Mouse (Mus musculus) olfactory bulb, adult 2 months (tissue): ENCODE measurements around the gene H2al1d. TPM values are rescaled to one million over a fixed set of nuclear protein-coding genes. Genes with fewer than 3 reads are reported as not detected.
"Not testable (repeated sequence)": the region's sequence is repeated elsewhere in the genome, so short reads cannot be mapped to it uniquely, and the experiment has no call there.

Experiments used
- H3K27ac ChIP-seq: fragments of 200-500 bp; 2 replicates; pipeline ENCODE4 v1.5.1; 2012; ENCODE audit warnings: low read depth, low read length; ENCODE audit not compliant: insufficient read depth
- H3K4me1 ChIP-seq: fragments of 200-500 bp; 2 replicates; pipeline ENCODE4 v1.6.1; 2012; ENCODE audit warnings: low read length; ENCODE audit not compliant: control insufficient read depth, insufficient read depth
- H3K4me3 ChIP-seq: fragments of 200-500 bp; 2 replicates; pipeline ENCODE4 v1.5.1; 2012; ENCODE audit warnings: mild to moderate bottlenecking, low read depth, low read length, moderate library complexity; ENCODE audit not compliant: insufficient read depth
- CTCF ChIP-seq: fragments of 200-500 bp; IDR thresholded peaks from 2 replicates; pipeline ENCODE4 v1.5.1; 2012; ENCODE audit warnings: low read depth, mild to moderate bottlenecking, low read length, moderate library complexity; ENCODE audit not compliant: insufficient read depth
- POLR2A ChIP-seq: fragments of 200-500 bp; IDR thresholded peaks from 2 replicates; pipeline ENCODE4 v1.6.1; 2012; ENCODE audit warnings: mild to moderate bottlenecking, low read depth, low read length, moderate library complexity; ENCODE audit not compliant: insufficient read depth
- WGBS: fragments of 180-500 bp; shearing (Covaris S2); methylation state at CpG from one replicate; pipeline ENCODE4 v1.1.7; 2018; 5-methylcytosine and 5-hydroxymethylcytosine counted together
- polyA plus RNA-seq: library from polyadenylated mRNA; stranded (reverse); fragments of >200 nt; gene quantifications from 2 replicates; pipeline ENCODE4 v1.2.4, GENCODE M21; 2012; ENCODE audit warnings: low replicate concordance; ENCODE audit not compliant: missing spikeins, insufficient read depth, insufficient read length

Gene H2al1d
- polyA plus RNA-seq, 1 experiment: not detected

GRCm38 (mm10) chrX:11314858-11315257, 6.2 kb downstream of the H2al1d start, which contains the start of gene H2al1f:
Gene H2al1f, plus strand, starts transcription at chrX:11315158.
- not testable (repeated sequence) for H3K4me1 ChIP-seq, H3K27ac ChIP-seq, H3K4me3 ChIP-seq
- WGBS: no CpG with 5 or more reads among the region's 6 CpGs

DNA sequence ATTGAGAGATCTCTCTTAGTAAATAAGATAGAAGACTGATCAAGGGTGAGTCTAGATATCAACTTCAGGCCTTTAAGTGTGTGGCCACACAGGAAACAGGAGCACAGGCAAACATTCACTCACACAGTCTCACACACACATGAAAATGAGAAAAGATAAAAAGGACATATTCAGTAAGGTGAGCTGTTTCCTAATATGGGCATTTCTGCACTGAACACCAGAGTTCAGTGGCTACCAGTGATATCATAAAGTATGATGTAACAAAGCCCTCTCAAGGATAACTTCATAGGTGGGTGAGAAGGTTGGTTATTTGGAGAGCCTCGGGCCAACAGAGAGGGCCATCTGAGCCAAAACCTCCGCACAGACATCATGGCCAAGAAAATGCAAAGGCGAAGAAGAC, 9.3 kb downstream of the H2al1d start, which contains the start of gene H2al1g:
TSS of gene H2al1g (plus strand) at position 301 of the 400 bp plus-strand sequence.
- H3K4me1 ChIP-seq, H3K27ac ChIP-seq, H3K4me3 ChIP-seq: not testable (repeated sequence)
- WGBS: no CpG with 5 or more reads among the region's 3 CpGs

DNA sequence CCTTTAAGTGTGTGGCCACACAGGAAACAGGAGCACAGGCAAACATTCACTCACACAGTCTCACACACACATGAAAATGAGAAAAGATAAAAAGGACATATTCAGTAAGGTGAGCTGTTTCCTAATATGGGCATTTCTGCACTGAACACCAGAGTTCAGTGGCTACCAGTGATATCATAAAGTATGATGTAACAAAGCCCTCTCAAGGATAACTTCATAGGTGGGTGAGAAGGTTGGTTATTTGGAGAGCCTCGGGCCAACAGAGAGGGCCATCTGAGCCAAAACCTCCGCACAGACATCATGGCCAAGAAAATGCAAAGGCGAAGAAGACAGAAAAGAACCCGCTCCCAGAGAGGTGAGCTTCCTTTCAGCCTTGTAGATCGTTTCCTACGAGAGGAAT, 12.6 kb downstream of the H2al1d start, which contains the start of gene H2al1h:
TSS of gene H2al1h (plus strand) at position 301 of the 400 bp plus-strand sequence.
- WGBS: no CpG with 5 or more reads among the region's 6 CpGs
- H3K4me3 ChIP-seq, H3K4me1 ChIP-seq, H3K27ac ChIP-seq: not testable (repeated sequence)

GRCm38 (mm10) chrX:11324359-11324758, 15.7 kb downstream of the H2al1d start, which contains the start of gene H2al1i:
Gene H2al1i, plus strand, starts transcription at chrX:11324659.
- H3K27ac ChIP-seq, H3K4me1 ChIP-seq, H3K4me3 ChIP-seq: not testable (repeated sequence)
- WGBS: 92% methylated on average over 2 of the region's 5 CpGs

- H3K4me1 ChIP-seq, H3K27ac ChIP-seq, H3K4me3 ChIP-seq: not testable (repeated sequence)
- 88% methylated on average over 2 of the region's 2 CpGs for WGBS
Measured at GRCm38 (mm10) chrX:11327522-11327921, 18.9 kb downstream of the H2al1d start, which contains the start of gene H2al1j. Gene H2al1j, plus strand, starts transcription at chrX:11327822.

DNA sequence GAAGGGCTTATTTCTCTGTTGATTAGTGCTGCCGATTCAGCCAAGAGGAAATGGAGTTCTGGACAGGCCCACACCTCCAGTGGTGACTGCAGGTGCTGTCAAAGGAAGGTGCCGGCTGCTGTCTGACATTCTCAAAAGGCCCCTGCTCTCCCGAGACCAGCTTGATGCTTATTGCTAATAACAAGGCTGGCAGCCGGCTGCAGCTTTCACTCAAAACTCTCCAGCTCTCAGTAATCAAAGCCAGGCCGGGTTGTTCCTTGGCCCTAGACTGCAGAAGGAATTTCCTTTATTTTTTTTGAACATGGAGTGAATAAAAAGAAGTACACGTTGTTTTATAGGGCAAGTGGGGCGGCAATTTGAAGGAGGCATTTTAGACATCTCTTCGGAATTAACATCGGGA, 37.1 kb downstream of the H2al1d start:
- H3K27ac ChIP-seq: no peak overlapping the region
- no peak for TF ChIP-seq POLR2A
- no peak for TF ChIP-seq CTCF

DNA sequence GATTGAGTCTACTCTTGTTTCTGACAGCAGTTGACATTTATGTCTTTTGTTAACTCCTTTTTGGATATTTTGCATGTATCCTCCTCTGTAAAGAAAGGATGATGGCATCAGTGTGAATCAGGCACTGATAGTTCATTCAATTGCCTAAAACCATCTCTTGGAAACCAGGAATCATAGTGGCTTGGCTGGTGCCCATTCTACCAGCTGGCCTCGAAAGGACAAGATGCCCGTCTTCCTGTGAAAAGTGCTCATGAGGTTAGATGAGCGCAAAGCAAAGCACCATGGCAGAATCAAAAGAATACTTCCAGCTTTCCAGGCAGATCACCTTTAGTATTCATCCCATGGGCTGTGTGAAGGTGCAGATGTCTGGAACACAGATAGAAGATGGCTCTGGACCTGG, 38.1 kb downstream of the H2al1d start:
- Histone ChIP-seq H3K27ac (no peak overlapping the region), H3K4me3 (no peak overlapping the region), H3K4me1 (no peaks in the 10 kb centered on the region; the same call in 1 of the 2 replicates)
- TF ChIP-seq POLR2A (no peak), CTCF (no peak)
- WGBS: 83% methylated on average over 3 of the region's 3 CpGs

More for the DNA sequence above, 37.1 kb downstream of the H2al1d start:
- Histone ChIP-seq H3K4me3 (no peak overlapping the region), H3K4me1 (no peaks in the 10 kb centered on the region; the same call in 1 of the 2 replicates)
- WGBS: 65% methylated on average over 9 of the region's 9 CpGs

Other genes starting within 250 kb of the H2al1d start
- not detected in 2 replicates for gene H2al1a, start 9.6 kb upstream of the H2al1d start, polyA plus RNA-seq
- gene H2al1b, start 6.4 kb upstream of the H2al1d start, polyA plus RNA-seq: not detected in 2 replicates
- gene H2al1c, start 3.2 kb upstream of the H2al1d start, polyA plus RNA-seq: not detected in 2 replicates
- not detected in 2 replicates for gene H2al1e, start 3.1 kb downstream of the H2al1d start, polyA plus RNA-seq
- gene H2al1f, start 6.3 kb downstream of the H2al1d start, polyA plus RNA-seq: not detected in 2 replicates
- gene H2al1g, start 9.4 kb downstream of the H2al1d start, polyA plus RNA-seq: not detected in 2 replicates
- gene H2al1h, start 12.7 kb downstream of the H2al1d start, polyA plus RNA-seq: not detected in 2 replicates
- not detected in 2 replicates for gene H2al1i, start 15.8 kb downstream of the H2al1d start, polyA plus RNA-seq
- not detected in 2 replicates for gene H2al1j, start 19.0 kb downstream of the H2al1d start, polyA plus RNA-seq